Mouse (Mus musculus): ENCODE data around the gene E2f1.
A peak's percentile ranks its signal among the peaks of the same experiment; 100 is the strongest.

The E2f1 gene

GRCm38 (mm10) chr2:154581421-154581820, 11.7 kb upstream of the E2f1 start:
- DNase-seq (ENCODE audit: low read depth), result peak; percentile 32

- DNase-seq (ENCODE audit: low read depth), result no peak
Observed at GRCm38 (mm10) chr2:154580586-154580985, 10.9 kb upstream of the E2f1 start.

GRCm38 (mm10) chr2:154577744-154578067, 8.0 kb upstream of the E2f1 start:
- no peak for DNase-seq (ENCODE audit: low read depth)

GRCm38 (mm10) chr2:154576876-154577743, 7.4 kb upstream of the E2f1 start:
- DNase-seq (ENCODE audit: low read depth), result no peak

GRCm38 (mm10) chr2:154574271-154574670, 4.6 kb upstream of the E2f1 start:
- no peak for DNase-seq (ENCODE audit: low read depth)

GRCm38 (mm10) chr2:154572996-154573395, 3.3 kb upstream of the E2f1 start:
- DNase-seq (ENCODE audit: low read depth), result no peak

GRCm38 (mm10) chr2:154571976-154572375, 2.3 kb upstream of the E2f1 start:
- DNase-seq (ENCODE audit: low read depth), result no peak

- DNase-seq (ENCODE audit: low read depth), result peak; percentile 52
Observed at GRCm38 (mm10) chr2:154571266-154571665, 1.6 kb upstream of the E2f1 start.

- peak; percentile 43 for DNase-seq (ENCODE audit: low read depth)
Observed at GRCm38 (mm10) chr2:154570666-154571065, 974 bp upstream of the E2f1 start.

GRCm38 (mm10) chr2:154569071-154569748, 482 bp downstream of the E2f1 start:
- DNase-seq (ENCODE audit: low read depth), result peak; percentile 86

- peak; percentile 26 for DNase-seq (ENCODE audit: low read depth)
Observed at GRCm38 (mm10) chr2:154568329-154569070, 1.2 kb downstream of the E2f1 start.

- DNase-seq (ENCODE audit: low read depth), result no peak
Observed at GRCm38 (mm10) chr2:154567766-154568165, 1.9 kb downstream of the E2f1 start.

- no peak for DNase-seq (ENCODE audit: low read depth)
Observed at GRCm38 (mm10) chr2:154566641-154567040, 3.1 kb downstream of the E2f1 start.

- DNase-seq (ENCODE audit: low read depth), result no peak
Observed at GRCm38 (mm10) chr2:154565562-154565961, 4.1 kb downstream of the E2f1 start.

GRCm38 (mm10) chr2:154563612-154564170, 6.0 kb downstream of the E2f1 start:
- no peak for DNase-seq (ENCODE audit: low read depth)

- DNase-seq (ENCODE audit: low read depth), result peak; percentile 66
Observed at GRCm38 (mm10) chr2:154558264-154559039, 11.2 kb downstream of the E2f1 start, which contains the start of gene Necab3. Gene Necab3 (minus strand): TSS chr2:154558890.

GRCm38 (mm10) chr2:154557184-154557832, 12.4 kb downstream of the E2f1 start:
- DNase-seq (ENCODE audit: low read depth), result no peak

- DNase-seq (ENCODE audit: low read depth), result no peak
Observed at GRCm38 (mm10) chr2:154555235-154555634, 14.5 kb downstream of the E2f1 start.

GRCm38 (mm10) chr2:154552424-154552907, 17.2 kb downstream of the E2f1 start:
- DNase-seq (ENCODE audit: low read depth), result peak; percentile 67

GRCm38 (mm10) chr2:154551927-154552326, 17.8 kb downstream of the E2f1 start:
- DNase-seq (ENCODE audit: low read depth), result no peak

- no peak for DNase-seq (ENCODE audit: low read depth)
Observed at GRCm38 (mm10) chr2:154551476-154551875, 18.2 kb downstream of the E2f1 start, which contains the start of gene Actl10. Gene Actl10 (plus strand): TSS chr2:154551776.

Measured in induced T-regulatory cell, adult 2 months (primary cell).